Mouse (Mus musculus) MEL (cell line): ENCODE measurements around the gene Akain1. TPM values are rescaled to one million over a fixed set of nuclear protein-coding genes. Genes with fewer than 3 reads are reported as not detected.
A peak's percentile ranks its signal among the peaks of the same experiment; 100 is the strongest.

Experiments
- DNase-seq: peaks from one replicate; pipeline ENCODE4 v3.0.0; 2011; ENCODE audit warnings: low read depth, low spot score
- H3K27ac ChIP-seq: 2 replicates; pipeline ENCODE4 v1.5.1; 2012; ENCODE audit warnings: low read depth, mild to moderate bottlenecking, control low read depth, low read length, moderate library complexity; ENCODE audit not compliant: control insufficient read depth
- H3K27me3 ChIP-seq, 2 experiments: fragments of 150-350 bp in 1 of 2; sonication (generic) in 1 of 2; 2 replicates each; pipeline ENCODE4 v1.6.1; 2012; ENCODE audit warnings: low read length in 2 of 2, mild to moderate bottlenecking in 2 of 2, improper control_type of control experiment in 1 of 2, moderate library complexity in 1 of 2; ENCODE audit not compliant: insufficient read depth in 2 of 2, control insufficient read depth in 1 of 2
- H3K36me3 ChIP-seq, 2 experiments: 2 replicates each; pipeline ENCODE4 v1.6.1; 2012 to 2014; ENCODE audit warnings: low read length in 2 of 2, improper control_type of control experiment in 1 of 2, inconsistent platforms in 1 of 2, mild to moderate bottlenecking in 1 of 2; ENCODE audit not compliant: insufficient read depth in 2 of 2, control insufficient read depth in 1 of 2
- H3K4me1 ChIP-seq, 2 experiments: fragments of 150-350 bp in 1 of 2; sonication (generic) in 1 of 2; 2 replicates each; pipeline ENCODE4 v1.6.1; 2012; ENCODE audit warnings: low read length in 2 of 2, improper control_type of control experiment in 1 of 2, mild to moderate bottlenecking in 1 of 2; ENCODE audit not compliant: insufficient read depth in 2 of 2, control insufficient read depth in 1 of 2
- H3K4me3 ChIP-seq, 2 experiments: fragments of 150-350 bp in 1 of 2; sonication (generic) in 1 of 2; 2 replicates each; pipeline ENCODE4 v1.5.1; 2012; ENCODE audit warnings: low read depth in 2 of 2, low read length in 2 of 2, mild to moderate bottlenecking in 2 of 2, moderate library complexity in 2 of 2, control low read depth in 1 of 2, improper control_type of control experiment in 1 of 2; ENCODE audit not compliant: control insufficient read depth in 1 of 2, insufficient read depth in 1 of 2
- H3K79me2 ChIP-seq: 2 replicates; pipeline ENCODE4 v1.6.1; 2012; ENCODE audit warnings: mild to moderate bottlenecking, low read length, moderate library complexity; ENCODE audit not compliant: control insufficient read depth, poor library complexity, insufficient read depth
- H3K9ac ChIP-seq: 2 replicates; pipeline ENCODE4 v1.6.1; 2012; ENCODE audit warnings: low read depth, mild to moderate bottlenecking, control low read depth, low read length, moderate library complexity; ENCODE audit not compliant: control insufficient read depth, poor library complexity, severe bottlenecking
- H3K9me3 ChIP-seq: fragments of 150-350 bp; sonication (generic); replicated peaks from 2 replicates; pipeline ENCODE4 v1.6.1; 2012; ENCODE audit warnings: mild to moderate bottlenecking, low read length, improper control_type of control experiment, moderate library complexity; ENCODE audit not compliant: insufficient read depth
- BHLHE40 ChIP-seq: IDR thresholded peaks from 2 replicates; pipeline ENCODE4 v1.6.1; 2012; ENCODE audit warnings: low read depth, mild to moderate bottlenecking, inconsistent platforms, low read length, improper control_type of control experiment, borderline replicate concordance
- CHD1 ChIP-seq: IDR thresholded peaks from 2 replicates; pipeline ENCODE4 v1.6.1; 2012; ENCODE audit warnings: low read depth, mild to moderate bottlenecking, inconsistent platforms, low read length, improper control_type of control experiment
- CHD2 ChIP-seq: IDR thresholded peaks from 2 replicates; pipeline ENCODE4 v1.6.1; 2011; ENCODE audit warnings: low read length, improper control_type of control experiment
- E2F4 ChIP-seq: IDR thresholded peaks from 2 replicates; pipeline ENCODE4 v1.6.1; 2011; ENCODE audit warnings: low read depth, low read length, improper control_type of control experiment, borderline replicate concordance
- ELF1 ChIP-seq: IDR thresholded peaks from 2 replicates; pipeline ENCODE4 v1.6.1; 2014; ENCODE audit warnings: low read depth, mild to moderate bottlenecking, inconsistent platforms, low read length, improper control_type of control experiment, moderate library complexity
- EP300 ChIP-seq, 2 experiments: IDR thresholded peaks; 2 replicates each; pipeline ENCODE4 v1.6.1; 2011; ENCODE audit warnings: improper control_type of control experiment in 2 of 2, low read length in 2 of 2, low read depth in 1 of 2, mild to moderate bottlenecking in 1 of 2
- ETS1 ChIP-seq: IDR thresholded peaks from 2 replicates; pipeline ENCODE4 v1.6.1; 2012; ENCODE audit warnings: low read depth, mild to moderate bottlenecking, inconsistent platforms, low read length, improper control_type of control experiment, moderate library complexity
- GABPA ChIP-seq: IDR thresholded peaks from 2 replicates; pipeline ENCODE4 v1.6.1; 2012; ENCODE audit warnings: low read depth, mild to moderate bottlenecking, inconsistent platforms, low read length, improper control_type of control experiment, moderate library complexity
- GATA1 ChIP-seq: IDR thresholded peaks from 2 replicates; pipeline ENCODE4 v1.6.1; 2011; ENCODE audit warnings: low read depth, low read length, improper control_type of control experiment
- HCFC1 ChIP-seq: IDR thresholded peaks from 2 replicates; pipeline ENCODE4 v1.6.1; 2012; ENCODE audit warnings: low read depth, mild to moderate bottlenecking, inconsistent platforms, low read length, improper control_type of control experiment, moderate library complexity
- JUND ChIP-seq: IDR thresholded peaks from 2 replicates; pipeline ENCODE4 v1.6.1; 2011; ENCODE audit warnings: low read depth, mild to moderate bottlenecking, improper control_type of control experiment, low read length
- KAT2A ChIP-seq: conservative IDR thresholded peaks from 2 replicates; pipeline ENCODE4 v1.6.1; 2012; ENCODE audit warnings: low read depth, low read length, improper control_type of control experiment, inconsistent platforms
- MAFK ChIP-seq: IDR thresholded peaks from 2 replicates; pipeline ENCODE4 v1.6.1; 2011; ENCODE audit warnings: low read depth, mild to moderate bottlenecking, low read length, improper control_type of control experiment, borderline replicate concordance
- MAX ChIP-seq: IDR thresholded peaks from 2 replicates; pipeline ENCODE4 v1.6.1; 2011; ENCODE audit warnings: low read length, improper control_type of control experiment
- MAZ ChIP-seq: IDR thresholded peaks from 2 replicates; pipeline ENCODE4 v1.6.1; 2012; ENCODE audit warnings: low read depth, mild to moderate bottlenecking, inconsistent platforms, low read length, improper control_type of control experiment
- MXI1 ChIP-seq: IDR thresholded peaks from 2 replicates; pipeline ENCODE4 v1.6.1; 2011; ENCODE audit warnings: mild to moderate bottlenecking, low read depth, low read length, improper control_type of control experiment
- MYB ChIP-seq: IDR thresholded peaks from 2 replicates; pipeline ENCODE4 v1.6.1; 2011; ENCODE audit warnings: mild to moderate bottlenecking, low read depth, low read length, improper control_type of control experiment
- MYC ChIP-seq: IDR thresholded peaks from 2 replicates; pipeline ENCODE4 v1.6.1; 2011; ENCODE audit warnings: low read depth, mild to moderate bottlenecking, low read length, improper control_type of control experiment, moderate library complexity
- NELFE ChIP-seq: IDR thresholded peaks from 2 replicates; pipeline ENCODE4 v1.6.1; 2011; ENCODE audit warnings: low read depth, low read length, improper control_type of control experiment
- NRF1 ChIP-seq: IDR thresholded peaks from 2 replicates; pipeline ENCODE4 v1.6.1; 2014; ENCODE audit warnings: low read depth, mild to moderate bottlenecking, inconsistent platforms, low read length, improper control_type of control experiment, moderate library complexity; ENCODE audit not compliant: poor library complexity, insufficient read depth, severe bottlenecking
- POLR2A ChIP-seq, 2 experiments: IDR thresholded peaks; 2 replicates each; pipeline ENCODE4 v1.6.1; 2011 to 2012; ENCODE audit warnings: low read length in 2 of 2, mild to moderate bottlenecking in 2 of 2, control low read depth in 1 of 2, improper control_type of control experiment in 1 of 2, low read depth in 1 of 2, moderate library complexity in 1 of 2; ENCODE audit not compliant: control insufficient read depth in 1 of 2, insufficient read depth in 1 of 2, poor library complexity in 1 of 2
- RAD21 ChIP-seq: IDR thresholded peaks from 2 replicates; pipeline ENCODE4 v1.6.1; 2011; ENCODE audit warnings: mild to moderate bottlenecking, low read depth, low read length, improper control_type of control experiment
- RCOR1 ChIP-seq: IDR thresholded peaks from 2 replicates; pipeline ENCODE4 v1.6.1; 2012; ENCODE audit warnings: low read depth, mild to moderate bottlenecking, inconsistent platforms, low read length, improper control_type of control experiment
- SMC3 ChIP-seq: IDR thresholded peaks from 2 replicates; pipeline ENCODE4 v1.6.1; 2011; ENCODE audit warnings: low read depth, low read length, improper control_type of control experiment
- TAL1 ChIP-seq: IDR thresholded peaks from 2 replicates; pipeline ENCODE4 v1.6.1; 2012; ENCODE audit warnings: mild to moderate bottlenecking, inconsistent platforms, low read length, moderate library complexity, mixed read lengths
- TBP ChIP-seq: IDR thresholded peaks from 2 replicates; pipeline ENCODE4 v1.8.0; 2011; ENCODE audit warnings: low read depth, low read length, improper control_type of control experiment
- TCF12 ChIP-seq: IDR thresholded peaks from 2 replicates; pipeline ENCODE4 v1.6.1; 2014; ENCODE audit warnings: low read depth, mild to moderate bottlenecking, inconsistent platforms, low read length, improper control_type of control experiment, moderate library complexity
- USF2 ChIP-seq, 2 experiments: IDR thresholded peaks; 2 replicates each; pipeline ENCODE4 v1.6.1; 2011 to 2012; ENCODE audit warnings: improper control_type of control experiment in 2 of 2, low read length in 2 of 2, borderline replicate concordance in 1 of 2, inconsistent platforms in 1 of 2, low read depth in 1 of 2, mild to moderate bottlenecking in 1 of 2; ENCODE audit not compliant: insufficient read depth in 1 of 2
- ZKSCAN1 ChIP-seq: IDR thresholded peaks from 2 replicates; pipeline ENCODE4 v1.6.1; 2012; ENCODE audit warnings: low read depth, mild to moderate bottlenecking, inconsistent platforms, low read length, improper control_type of control experiment, moderate library complexity
- ZMIZ1 ChIP-seq: IDR thresholded peaks from 2 replicates; pipeline ENCODE4 v1.6.1; 2012; ENCODE audit warnings: low read depth, mild to moderate bottlenecking, inconsistent platforms, low read length, improper control_type of control experiment, moderate library complexity
- ZNF384 ChIP-seq: IDR thresholded peaks from 2 replicates; pipeline ENCODE4 v1.6.1; 2012; ENCODE audit warnings: low read depth, mild to moderate bottlenecking, inconsistent platforms, low read length, improper control_type of control experiment
- polyA plus RNA-seq, 2 experiments: library from polyadenylated mRNA; stranded (reverse) in 1 of 2; unstranded in 1 of 2; fragments of >175 nt in 1 of 2; fragments of >200 nt in 1 of 2; gene quantifications; 2 replicates each; pipeline versions ENCODE4 v1.2.1 to v1.2.4; 2012; ENCODE audit warnings: low replicate concordance in 2 of 2, low read depth in 1 of 2; ENCODE audit not compliant: insufficient read length in 2 of 2, insufficient read depth in 1 of 2, missing spikeins in 1 of 2
- total RNA-seq: library from RNA; depleted of rRNA; stranded (reverse); fragments of 300-350 nt; gene quantifications from 2 replicates; pipeline ENCODE4 v1.2.3, GENCODE M21; 2012

The Akain1 gene
- total and polyA plus RNA-seq, 3 experiments = not detected

GRCm38 (mm10) chr17:69416920-69417661 is 22.0 kb upstream of the Akain1 start (continued):
- TF ChIP-seq TBP = peak; percentile 85
- TF ChIP-seq BHLHE40 = no peak
- TF ChIP-seq POLR2A (IDR thresholded peaks at IDR 0.05; ENCODE audit: control insufficient read depth in 1 of 2, insufficient read depth in 1 of 2, low read depth in 1 of 2, low read length in 2 of 2, poor library complexity in 1 of 2) = peak; percentile 68 to 98; a peak in 3 of 4 replicates
- TF ChIP-seq, all 39 proteins: peak for 16

GRCm38 (mm10) chr17:69417724-69418373 is 21.3 kb upstream of the Akain1 start:
- Histone ChIP-seq H3K79me2 (peaks cover 18% of the 10 kb centered on the region), H3K9ac (peak overlapping the region; percentile 94), H3K4me3 (peak overlapping the region; percentile 87 to 90), H3K27ac (peak overlapping the region; percentile 90), H3K4me1 (peaks cover 4% of the 10 kb centered on the region in 2 experiments; a peak in 3 of 4 replicates), H3K36me3 (peaks cover 0 to 18% of the 10 kb centered on the region in 2 experiments; a peak in 2 of 4 replicates), H3K9me3 (no peaks in the 10 kb centered on the region), H3K27me3 (no peaks in the 10 kb centered on the region)
- TF ChIP-seq MYB = no peak
- TF ChIP-seq USF2 (IDR thresholded peaks at IDR 0.05; ENCODE audit: borderline replicate concordance in 1 of 2, insufficient read depth in 1 of 2, low read depth in 1 of 2, low read length in 2 of 2) = no peak
- TF ChIP-seq EP300 (IDR thresholded peaks at IDR 0.05; ENCODE audit: low read depth in 1 of 2, low read length in 2 of 2) = peak; percentile 23 to 42; a peak in 2 of 4 replicates
- TF ChIP-seq NRF1 = no peak
- TF ChIP-seq ELF1 = no peak
- TF ChIP-seq JUND = no peak
- peak; percentile 62 for TF ChIP-seq TBP
- peak; percentile 78 for TF ChIP-seq ZNF384
- no peak for TF ChIP-seq E2F4
- no peak for TF ChIP-seq CHD2
- no peak for TF ChIP-seq MAZ
- no peak for TF ChIP-seq GABPA
- no peak for TF ChIP-seq MXI1
- no peak for TF ChIP-seq RAD21
- peak; percentile 84 for TF ChIP-seq GATA1
- no peak for TF ChIP-seq KAT2A
- no peak for TF ChIP-seq SMC3
- TF ChIP-seq ZMIZ1 = no peak
- peak; percentile 61; the same call in 1 of the 2 replicates for TF ChIP-seq ETS1
- no peak for TF ChIP-seq MAX
- TF ChIP-seq NELFE = no peak
- no peak for TF ChIP-seq TAL1
- no peak for TF ChIP-seq MYC
- TF ChIP-seq MAFK = no peak
- no peak for TF ChIP-seq CHD1
- no peak for TF ChIP-seq HCFC1
- no peak for TF ChIP-seq BHLHE40
- peak; percentile 46; the same call in 1 of the 2 replicates for TF ChIP-seq RCOR1
- no peak for TF ChIP-seq ZKSCAN1
- TF ChIP-seq TCF12 = peak; percentile 44; the same call in 1 of the 2 replicates
- peak; percentile 83 for DNase-seq
